In genomic region chr10:80649910-80650309, GRCm38 (mm10) we compare ENCODE assay signal across 1 mouse cellular context. TPM values are rescaled to one million over a fixed set of nuclear protein-coding genes. Genes with fewer than 3 reads are reported as not detected.
"Had no signal": no experiment of that assay in that cellular context is flagged by ENCODE, and none has a peak within 500 bp of the region (broad histone marks: within the 10 kb centered on the region; RNA-seq: fewer than 3 reads in every experiment).

No protein-coding gene starts in this region.

RNA-seq across cellular contexts. Expression of gene Adat3, which starts 47.2 kb away (rescaled TPM):
- total RNA-seq: hematopoietic stem cell, adult 5-6 weeks had no signal
